Mouse (Mus musculus): ENCODE measurements around the gene Qrfp. TPM values are rescaled to one million over a fixed set of nuclear protein-coding genes. Genes with fewer than 3 reads are reported as not detected.

Gene Qrfp
- polyA plus RNA-seq, 1 experiment from 2014 or later: 0.07 TPM

DNA sequence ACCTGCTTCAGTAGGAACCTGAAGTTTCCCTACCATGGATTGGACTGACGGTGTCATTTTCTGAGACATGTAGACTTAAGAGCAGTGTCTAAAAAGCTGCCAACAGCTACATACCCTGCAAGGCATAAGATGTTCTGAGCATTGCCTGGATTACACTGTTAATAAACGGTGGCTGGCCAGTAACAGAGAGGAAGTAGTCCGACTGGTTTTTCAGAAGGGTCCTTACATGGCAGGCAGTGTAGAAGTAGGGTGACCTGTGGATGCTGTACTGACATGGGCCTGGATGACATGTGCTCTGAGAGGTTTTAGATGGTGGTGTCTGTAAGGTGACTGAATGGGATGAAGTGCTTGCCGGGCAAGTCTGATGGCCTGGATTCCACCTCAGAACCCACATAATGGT, 42.6 kb downstream of the Qrfp start:
- no peak overlapping the region for H3K9ac ChIP-seq (replicated peaks)
- H3K36me3 ChIP-seq (replicated peaks; ENCODE audit: insufficient read depth, low read length): no peaks in the 10 kb centered on the region
- no peak overlapping the region for H3K4me2 ChIP-seq (ENCODE audit: low read depth, low read length)
- DNase-seq (no peak), ATAC-seq (no peak)
- TF ChIP-seq CTCF (IDR thresholded peaks at IDR 0.05; ENCODE audit: low read depth) (no peak), EP300 (IDR thresholded peaks at IDR 0.05; ENCODE audit: low read depth) (no peak)
- no peak overlapping the region for H3K27ac ChIP-seq (ENCODE audit: low read depth)
- 73% methylated on average over 4 of the region's 4 CpGs for WGBS (ENCODE audit: insufficient replicate concordance)
- H3K4me1 ChIP-seq (ENCODE audit: insufficient read depth): peaks cover 53% of the 10 kb centered on the region
- H3K4me3 ChIP-seq (ENCODE audit: low read depth, low read length): no peak overlapping the region
- H3K27me3 ChIP-seq (ENCODE audit: insufficient read depth, low read length): no peaks in the 10 kb centered on the region
- no peaks in the 10 kb centered on the region for H3K9me3 ChIP-seq (ENCODE audit: low read length)

- DNase-seq: no peak
- no peak overlapping the region for H3K27ac ChIP-seq (ENCODE audit: low read depth)
- no peak overlapping the region for H3K9ac ChIP-seq (replicated peaks)
- WGBS (ENCODE audit: insufficient replicate concordance): 86% methylated on average over 6 of the region's 6 CpGs
- H3K4me3 ChIP-seq (ENCODE audit: low read depth, low read length): no peak overlapping the region
- H3K4me2 ChIP-seq (ENCODE audit: low read depth, low read length): no peak overlapping the region
- H3K36me3 ChIP-seq (replicated peaks; ENCODE audit: insufficient read depth, low read length): no peaks in the 10 kb centered on the region
- H3K9me3 ChIP-seq (ENCODE audit: low read length): no peaks in the 10 kb centered on the region
- TF ChIP-seq EP300 (IDR thresholded peaks at IDR 0.05; ENCODE audit: low read depth) (no peak), CTCF (IDR thresholded peaks at IDR 0.05; ENCODE audit: low read depth) (no peak)
- ATAC-seq: no peak
- peaks cover 57% of the 10 kb centered on the region for H3K4me1 ChIP-seq (ENCODE audit: insufficient read depth)
- no peaks in the 10 kb centered on the region for H3K27me3 ChIP-seq (ENCODE audit: insufficient read depth, low read length)
Observed at GRCm38 (mm10) chr2:31767104-31767503, 43.3 kb downstream of the Qrfp start.

GRCm38 (mm10) chr2:31763271-31763670, 47.1 kb downstream of the Qrfp start:
- H3K9ac ChIP-seq (replicated peaks): no peak overlapping the region
- no peaks in the 10 kb centered on the region for H3K27me3 ChIP-seq (ENCODE audit: insufficient read depth, low read length)
- H3K9me3 ChIP-seq (ENCODE audit: low read length): no peaks in the 10 kb centered on the region
- peaks cover 52% of the 10 kb centered on the region for H3K4me1 ChIP-seq (ENCODE audit: insufficient read depth)
- TF ChIP-seq CTCF (IDR thresholded peaks at IDR 0.05; ENCODE audit: low read depth): no peak
- H3K4me3 ChIP-seq (ENCODE audit: low read depth, low read length): no peak overlapping the region
- peak overlapping the region; percentile 44; the same call in 1 of the 2 replicates for H3K4me2 ChIP-seq (ENCODE audit: low read depth, low read length)
- 25% methylated on average over 2 of the region's 2 CpGs for WGBS (ENCODE audit: insufficient replicate concordance)
- no peaks in the 10 kb centered on the region for H3K36me3 ChIP-seq (replicated peaks; ENCODE audit: insufficient read depth, low read length)
- H3K27ac ChIP-seq (ENCODE audit: low read depth): peak overlapping the region; percentile 35; the same call in 1 of the 2 replicates
- DNase-seq (no peak), ATAC-seq (no peak)

DNA sequence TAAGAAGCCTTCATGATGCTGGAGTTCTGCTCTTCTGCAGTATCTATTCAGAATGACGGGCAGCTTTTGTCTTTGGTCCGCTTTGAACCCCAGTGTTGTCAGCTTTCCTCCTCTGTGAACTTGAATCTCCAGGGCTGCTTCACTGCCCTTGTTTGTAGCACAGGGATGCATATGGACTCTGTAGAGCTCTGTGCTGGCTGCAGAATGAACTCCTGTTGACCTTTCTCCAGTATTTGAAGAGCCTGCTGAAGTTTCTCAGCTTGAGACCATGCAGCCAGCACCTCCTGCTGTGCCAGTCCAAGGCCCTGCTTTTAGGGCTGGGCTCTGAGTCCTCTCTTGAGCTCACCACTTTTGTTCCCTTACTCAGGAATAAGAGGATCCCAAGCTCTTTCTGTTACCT, 47.5 kb downstream of the Qrfp start:
- DNase-seq: no peak

DNA sequence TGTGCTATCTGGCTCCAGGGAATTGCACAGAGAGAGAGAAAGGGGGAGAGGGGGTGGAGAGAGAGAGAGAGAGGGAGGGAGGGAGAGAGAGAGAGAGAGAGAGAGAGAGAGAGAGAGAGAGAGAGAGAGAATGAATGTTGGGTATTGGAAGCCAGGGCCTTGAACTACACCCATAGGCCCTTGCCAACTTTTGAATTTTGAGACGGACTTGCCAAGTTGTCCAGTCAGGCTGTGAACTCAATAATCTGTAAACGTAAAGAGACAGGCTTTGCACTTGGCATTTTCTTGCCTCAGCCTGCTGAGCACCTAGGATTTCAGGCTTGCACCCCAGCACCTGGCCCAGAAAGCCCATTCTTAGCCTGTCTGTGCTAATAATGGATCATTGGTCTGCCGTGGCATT, 48.2 kb downstream of the Qrfp start:
- Histone ChIP-seq H3K4me3 (ENCODE audit: low read depth, low read length) (no peak overlapping the region), H3K27ac (ENCODE audit: low read depth) (peak overlapping the region; percentile 87), H3K27me3 (ENCODE audit: insufficient read depth, low read length) (no peaks in the 10 kb centered on the region), H3K4me1 (ENCODE audit: insufficient read depth) (peaks cover 46% of the 10 kb centered on the region), H3K36me3 (replicated peaks; ENCODE audit: insufficient read depth, low read length) (no peaks in the 10 kb centered on the region), H3K9ac (replicated peaks) (no peak overlapping the region), H3K4me2 (ENCODE audit: low read depth, low read length) (peak overlapping the region; percentile 81), H3K9me3 (ENCODE audit: low read length) (no peaks in the 10 kb centered on the region)
- ATAC-seq (no peak), DNase-seq (no peak)
- TF ChIP-seq CTCF (IDR thresholded peaks at IDR 0.05; ENCODE audit: low read depth) (no peak), EP300 (IDR thresholded peaks at IDR 0.05; ENCODE audit: low read depth) (no peak)
- WGBS (ENCODE audit: insufficient replicate concordance): 50% methylated on average over 3 of the region's 3 CpGs

More for the DNA sequence above, 47.5 kb downstream of the Qrfp start:
- H3K9ac ChIP-seq (replicated peaks): no peak overlapping the region
- H3K36me3 ChIP-seq (replicated peaks; ENCODE audit: insufficient read depth, low read length): no peaks in the 10 kb centered on the region
- WGBS (ENCODE audit: insufficient replicate concordance): 64% methylated on average over 2 of the region's 2 CpGs
- no peak for ATAC-seq
- H3K4me1 ChIP-seq (ENCODE audit: insufficient read depth): peaks cover 52% of the 10 kb centered on the region
- H3K9me3 ChIP-seq (ENCODE audit: low read length): no peaks in the 10 kb centered on the region
- TF ChIP-seq EP300 (IDR thresholded peaks at IDR 0.05; ENCODE audit: low read depth) (no peak), CTCF (IDR thresholded peaks at IDR 0.05; ENCODE audit: low read depth) (no peak)
- no peak overlapping the region for H3K4me2 ChIP-seq (ENCODE audit: low read depth, low read length)
- no peaks in the 10 kb centered on the region for H3K27me3 ChIP-seq (ENCODE audit: insufficient read depth, low read length)
- peak overlapping the region; percentile 35; the same call in 1 of the 2 replicates for H3K27ac ChIP-seq (ENCODE audit: low read depth)
- no peak overlapping the region for H3K4me3 ChIP-seq (ENCODE audit: low read depth, low read length)

- H3K4me1 ChIP-seq (ENCODE audit: insufficient read depth): peaks cover 46% of the 10 kb centered on the region
- no peaks in the 10 kb centered on the region for H3K36me3 ChIP-seq (replicated peaks; ENCODE audit: insufficient read depth, low read length)
- peak overlapping the region; percentile 81 for H3K4me2 ChIP-seq (ENCODE audit: low read depth, low read length)
- no peak for DNase-seq
- H3K27ac ChIP-seq (ENCODE audit: low read depth): peak overlapping the region; percentile 87
- H3K4me3 ChIP-seq (ENCODE audit: low read depth, low read length): peak overlapping the region; percentile 70
- 19% methylated on average over 4 of the region's 4 CpGs for WGBS (ENCODE audit: insufficient replicate concordance)
- peak overlapping the region; percentile 57 for H3K9ac ChIP-seq (replicated peaks)
- ATAC-seq: no peak
- TF ChIP-seq EP300 (IDR thresholded peaks at IDR 0.05; ENCODE audit: low read depth): no peak
- TF ChIP-seq CTCF (IDR thresholded peaks at IDR 0.05; ENCODE audit: low read depth): no peak
- no peaks in the 10 kb centered on the region for H3K27me3 ChIP-seq (ENCODE audit: insufficient read depth, low read length)
- H3K9me3 ChIP-seq (ENCODE audit: low read length): no peaks in the 10 kb centered on the region
Observed at GRCm38 (mm10) chr2:31761585-31761984, 48.8 kb downstream of the Qrfp start.

DNA sequence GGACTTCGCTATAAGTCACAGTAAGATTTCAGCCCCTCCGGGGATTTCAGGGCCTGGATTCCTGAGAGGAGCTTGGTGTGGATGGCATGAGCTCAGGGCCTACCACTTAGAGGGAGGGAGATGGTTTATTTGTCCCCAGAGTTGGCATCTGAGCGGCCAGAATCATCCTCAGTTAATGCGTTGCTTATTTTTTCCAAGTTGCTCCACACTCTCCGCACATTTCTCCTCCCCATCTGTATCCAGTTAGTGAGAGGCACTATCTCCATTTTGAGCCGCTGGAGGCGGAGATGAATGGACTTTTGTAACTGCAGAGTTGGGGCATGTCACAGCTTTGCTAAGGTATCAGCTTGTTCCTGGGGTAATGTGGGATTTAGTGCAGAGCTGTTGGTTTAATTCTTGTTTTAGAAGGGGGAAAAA, 49.3 kb downstream of the Qrfp start:
- H3K36me3 ChIP-seq (replicated peaks; ENCODE audit: insufficient read depth, low read length): no peaks in the 10 kb centered on the region
- peak overlapping the region; percentile 81 for H3K4me2 ChIP-seq (ENCODE audit: low read depth, low read length)
- H3K9ac ChIP-seq (replicated peaks): peak overlapping the region; percentile 57
- H3K9me3 ChIP-seq (ENCODE audit: low read length): no peaks in the 10 kb centered on the region
- ATAC-seq (no peak), DNase-seq (no peak)
- 27% methylated on average over 7 of the region's 7 CpGs for WGBS (ENCODE audit: insufficient replicate concordance)
- H3K27me3 ChIP-seq (ENCODE audit: insufficient read depth, low read length): no peaks in the 10 kb centered on the region
- peak overlapping the region; percentile 87 for H3K27ac ChIP-seq (ENCODE audit: low read depth)
- H3K4me1 ChIP-seq (ENCODE audit: insufficient read depth): peaks cover 46% of the 10 kb centered on the region
- H3K4me3 ChIP-seq (ENCODE audit: low read depth, low read length): peak overlapping the region; percentile 70
- TF ChIP-seq CTCF (IDR thresholded peaks at IDR 0.05; ENCODE audit: low read depth) (no peak), EP300 (IDR thresholded peaks at IDR 0.05; ENCODE audit: low read depth) (no peak)

All from liver, postnatal 0 days (tissue).